Mouse (Mus musculus) kidney, postnatal 25 days (tissue): ENCODE results near the gene Slc6a11.

Source experiments
- DNase-seq, 2 experiments: peaks; one replicate each; pipeline ENCODE4 v3.0.0; 2021; ENCODE audit warnings: mixed read lengths in 2 of 2

The Slc6a11 gene

GRCm38 (mm10) chr6:114182366-114183179, 51.5 kb downstream of the Slc6a11 start:
- DNase-seq, result no peak

- DNase-seq, result peak in 1 of 2 experiments; percentile 13
Observed at GRCm38 (mm10) chr6:114187121-114187520, 56.1 kb downstream of the Slc6a11 start.

- DNase-seq, result no peak
Observed at GRCm38 (mm10) chr6:114188869-114189268, 57.8 kb downstream of the Slc6a11 start.

GRCm38 (mm10) chr6:114195998-114196397, 65.0 kb downstream of the Slc6a11 start:
- DNase-seq, result no peak

GRCm38 (mm10) chr6:114199200-114199845, 68.3 kb downstream of the Slc6a11 start:
- DNase-seq, result no peak

- no peak for DNase-seq
Observed at GRCm38 (mm10) chr6:114204557-114204956, 73.5 kb downstream of the Slc6a11 start.

- DNase-seq, result no peak
Observed at GRCm38 (mm10) chr6:114208296-114208695, 77.3 kb downstream of the Slc6a11 start.

- no peak for DNase-seq
Observed at GRCm38 (mm10) chr6:114214393-114214792, 83.4 kb downstream of the Slc6a11 start.

- DNase-seq, result no peak
Observed at GRCm38 (mm10) chr6:114216741-114217414, 85.8 kb downstream of the Slc6a11 start.

GRCm38 (mm10) chr6:114224399-114224798, 93.4 kb downstream of the Slc6a11 start:
- peak in 1 of 2 experiments; percentile 7 for DNase-seq

- no peak for DNase-seq
Observed at GRCm38 (mm10) chr6:114227378-114227777, 96.3 kb downstream of the Slc6a11 start.

- DNase-seq, result no peak
Observed at GRCm38 (mm10) chr6:114228196-114228595, 97.2 kb downstream of the Slc6a11 start.

- DNase-seq, result no peak
Observed at GRCm38 (mm10) chr6:114238892-114239644, 108.0 kb downstream of the Slc6a11 start.

GRCm38 (mm10) chr6:114245665-114246064, 114.6 kb downstream of the Slc6a11 start:
- no peak for DNase-seq

GRCm38 (mm10) chr6:114250311-114250710, 119.3 kb downstream of the Slc6a11 start:
- DNase-seq, result peak; percentile 68 to 81

- DNase-seq, result no peak
Observed at GRCm38 (mm10) chr6:114254927-114255326, 123.9 kb downstream of the Slc6a11 start.

- DNase-seq, result no peak
Observed at GRCm38 (mm10) chr6:114257762-114258361, 126.8 kb downstream of the Slc6a11 start.

- no peak for DNase-seq
Observed at GRCm38 (mm10) chr6:114258661-114259193, 127.7 kb downstream of the Slc6a11 start.

GRCm38 (mm10) chr6:114261609-114262008, 130.6 kb downstream of the Slc6a11 start:
- DNase-seq, result no peak

- DNase-seq, result no peak
Observed at GRCm38 (mm10) chr6:114264010-114264409, 133.0 kb downstream of the Slc6a11 start.

- DNase-seq, result peak in 1 of 2 experiments; percentile 24
Observed at GRCm38 (mm10) chr6:114264426-114264825, 133.4 kb downstream of the Slc6a11 start.

GRCm38 (mm10) chr6:114266273-114266672, 135.2 kb downstream of the Slc6a11 start:
- no peak for DNase-seq
